Mouse (Mus musculus) lung, postnatal 0 days (tissue): ENCODE results near the gene Gm43191.

Source experiments
- CTCF ChIP-seq: IDR thresholded peaks from 2 replicates; pipeline ENCODE4 v1.5.1; 2016; ENCODE audit warnings: antibody characterized with exemption, mild to moderate bottlenecking
- EP300 ChIP-seq: IDR thresholded peaks from 2 replicates; pipeline ENCODE4 v1.6.1; 2016; ENCODE audit warnings: antibody characterized with exemption, mild to moderate bottlenecking, control low read depth

DNA sequence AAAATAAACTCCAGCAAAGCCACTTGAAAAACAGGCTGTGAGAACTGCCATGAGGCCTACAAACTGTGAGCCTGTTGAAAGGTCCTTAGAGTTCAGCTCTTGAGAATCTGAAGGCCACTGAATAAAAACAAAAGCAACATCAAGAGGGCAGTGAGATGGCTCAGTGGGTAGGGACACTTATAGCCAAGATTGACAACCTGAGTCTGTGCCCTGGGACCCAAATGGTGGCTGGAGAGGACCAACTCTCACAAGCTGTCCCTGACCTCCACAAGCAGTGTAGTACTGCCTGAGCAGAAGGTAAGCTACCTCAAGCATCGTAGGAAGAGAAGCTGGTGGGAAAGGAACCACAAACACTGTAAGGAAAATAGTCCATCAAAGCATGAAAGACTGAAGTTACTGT, at the start of gene Gm43191:
- TF ChIP-seq CTCF (no peak), EP300 (no peak)
